Mouse (Mus musculus): Measurements from ENCODE around the gene Pik3r2. TPM values are rescaled to one million over a fixed set of nuclear protein-coding genes. Genes with fewer than 3 reads are reported as not detected.

The Pik3r2 gene
- polyA plus RNA-seq, 1 experiment from 2014 or later = 46.9 TPM

DNA sequence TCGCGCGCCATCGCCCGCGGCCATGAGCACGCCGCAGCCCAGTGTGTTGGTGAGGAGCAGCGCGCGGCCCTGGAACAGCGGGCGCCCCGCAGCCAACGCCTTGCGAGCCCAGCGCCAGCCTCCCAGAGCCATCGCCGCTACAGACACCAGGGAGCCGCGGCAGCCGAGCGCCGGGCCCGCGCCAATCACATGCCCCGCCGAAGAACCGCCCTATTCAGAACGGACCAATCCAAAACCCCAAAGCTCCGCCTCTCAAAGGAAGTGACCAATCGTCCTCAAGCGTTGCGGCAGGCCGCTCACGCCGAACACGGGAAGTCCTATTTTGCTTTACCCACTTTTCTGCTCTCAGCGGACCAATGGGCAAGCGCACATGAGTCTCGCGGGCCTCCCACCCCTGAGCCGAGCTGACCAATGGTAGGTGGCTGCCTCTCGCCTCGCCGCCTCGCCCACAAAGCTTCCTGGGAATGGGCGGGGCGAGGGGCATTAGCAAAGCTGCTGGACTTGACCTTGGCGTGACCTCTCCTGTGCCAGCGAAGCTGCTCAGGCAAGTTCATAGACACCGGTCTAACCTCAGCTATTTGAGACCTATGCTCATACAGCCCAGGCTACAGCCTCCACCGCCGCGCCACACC lies 15.6 kb downstream of the Pik3r2 start, which contains the start of gene Mpv17l2:
TSS of gene Mpv17l2 (minus strand) at position 172 of the 632 bp plus-strand sequence.
- DNase-seq (ENCODE audit: low spot score) = peak; percentile 94
- Histone ChIP-seq H3K4me2 (ENCODE audit: low read depth, severe bottlenecking) (peak within 1 kb of the TSS; percentile 97), H3K4me3 (ENCODE audit: low read depth, low read length) (peak within 1 kb of the TSS; percentile 66), H3K27me3 (ENCODE audit: control insufficient read depth, insufficient read depth, low read length) (no peaks in the 10 kb centered on the region), H3K36me3 (ENCODE audit: control insufficient read depth, insufficient read depth, low read length) (peaks cover 3% of the 10 kb centered on the region; the same call in 1 of the 2 replicates), H3K9me3 (ENCODE audit: control insufficient read depth, low read length) (no peaks in the 10 kb centered on the region), H3K27ac (replicated peaks; ENCODE audit: low read depth, low read length) (peak within 1 kb of the TSS; percentile 42; the same call in 1 of the 2 replicates), H3K4me1 (ENCODE audit: control insufficient read depth, insufficient read depth, low read length) (peaks cover 7% of the 10 kb centered on the region), H3K9ac (ENCODE audit: low read length) (peak within 1 kb of the TSS; percentile 59)
- WGBS = 1% methylated on average over 54 of the region's 55 CpGs
- ATAC-seq (ENCODE audit: insufficient number of reproducible peaks, low FRiP score, low TSS enrichment, low read depth) = peak; percentile 95

DNA sequence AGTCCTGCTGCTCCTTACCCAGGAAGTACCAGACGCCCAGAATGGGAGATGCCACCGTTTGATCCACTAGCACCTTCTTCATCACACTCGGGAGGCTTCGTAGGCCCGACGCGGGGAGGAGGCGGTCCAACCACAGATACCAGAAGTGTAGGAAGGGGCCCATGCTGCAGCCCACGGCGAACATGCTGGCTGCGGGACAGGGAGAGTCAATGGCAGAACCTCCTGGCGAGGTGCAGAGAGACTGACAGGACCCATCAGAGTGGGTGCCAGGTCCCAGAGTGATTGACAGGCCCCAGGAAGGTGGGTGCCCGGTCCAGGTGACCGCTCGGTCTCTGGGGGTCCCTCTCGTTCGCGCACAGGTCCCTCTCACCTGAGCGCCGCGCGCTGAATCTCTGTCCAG lies 16.2 kb downstream of the Pik3r2 start:
- H3K36me3 ChIP-seq (ENCODE audit: control insufficient read depth, insufficient read depth, low read length) = peaks cover 3% of the 10 kb centered on the region; the same call in 1 of the 2 replicates
- H3K9me3 ChIP-seq (ENCODE audit: control insufficient read depth, low read length) = no peaks in the 10 kb centered on the region
- H3K4me3 ChIP-seq (ENCODE audit: low read depth, low read length) = peak overlapping the region; percentile 66
- H3K27ac ChIP-seq (replicated peaks; ENCODE audit: low read depth, low read length) = peak overlapping the region; percentile 42; the same call in 1 of the 2 replicates
- DNase-seq (ENCODE audit: low spot score) (no peak), ATAC-seq (ENCODE audit: insufficient number of reproducible peaks, low FRiP score, low TSS enrichment, low read depth) (no peak)
- 2% methylated on average over 22 of the region's 22 CpGs for WGBS
- peaks cover 3% of the 10 kb centered on the region; the same call in 1 of the 2 replicates for H3K4me1 ChIP-seq (ENCODE audit: control insufficient read depth, insufficient read depth, low read length)
- H3K27me3 ChIP-seq (ENCODE audit: control insufficient read depth, insufficient read depth, low read length) = no peaks in the 10 kb centered on the region
- H3K9ac ChIP-seq (ENCODE audit: low read length) = peak overlapping the region; percentile 59
- H3K4me2 ChIP-seq (ENCODE audit: low read depth, severe bottlenecking) = peak overlapping the region; percentile 97

DNA sequence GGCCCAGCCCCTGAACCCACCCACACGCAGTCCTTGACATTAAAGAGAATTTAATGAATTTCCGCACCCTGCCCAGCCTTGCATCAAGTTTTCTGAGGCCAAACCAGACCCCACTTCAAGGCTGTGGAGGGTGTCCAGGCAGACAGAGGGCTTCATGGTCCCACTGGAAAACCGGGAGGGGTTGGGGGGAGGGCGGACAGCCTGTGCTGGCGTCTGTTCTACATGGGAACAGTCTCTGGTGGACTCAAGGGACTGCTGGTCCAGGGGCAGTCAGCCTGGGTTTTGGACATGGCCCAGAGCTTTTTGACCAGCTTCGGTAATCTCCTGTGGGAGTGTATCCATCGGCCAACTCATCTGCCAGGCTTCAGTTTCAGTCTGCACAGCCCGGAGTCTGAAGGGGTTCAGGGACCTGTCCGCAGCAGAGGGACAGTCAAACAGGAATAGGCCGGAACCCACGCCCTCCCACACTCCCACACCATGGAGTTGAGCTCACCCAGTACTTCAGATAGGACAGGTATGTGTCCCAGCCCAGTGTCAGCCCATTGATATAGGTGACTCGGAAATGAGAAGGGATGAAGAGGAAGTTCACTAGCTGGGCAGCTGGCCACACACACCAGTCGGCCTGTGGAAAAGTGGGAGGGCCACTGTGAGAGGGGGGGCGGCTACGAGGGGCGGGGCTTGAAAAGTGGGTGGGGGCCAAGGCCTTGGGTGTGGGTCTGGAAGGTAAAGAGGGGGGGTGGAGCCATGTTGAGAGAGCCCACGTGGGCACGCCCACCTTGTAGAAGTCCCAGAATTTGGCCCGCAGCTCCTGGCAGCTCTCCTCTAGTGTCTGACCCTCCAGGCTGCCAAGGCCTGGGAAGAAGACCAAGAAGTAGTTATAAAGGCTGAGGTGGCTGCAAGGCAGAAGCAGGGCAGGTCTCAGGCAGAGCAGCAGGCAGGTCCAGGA lies 17.6 kb downstream of the Pik3r2 start:
- H3K27ac ChIP-seq (replicated peaks; ENCODE audit: low read depth, low read length) = no peak overlapping the region
- no peak overlapping the region for H3K9ac ChIP-seq (ENCODE audit: low read length)
- ATAC-seq (ENCODE audit: insufficient number of reproducible peaks, low FRiP score, low TSS enrichment, low read depth) (no peak), DNase-seq (ENCODE audit: low spot score) (no peak)
- H3K4me3 ChIP-seq (ENCODE audit: low read depth, low read length) = no peak overlapping the region
- 73% methylated on average over 19 of the region's 19 CpGs for WGBS
- H3K27me3 ChIP-seq (ENCODE audit: control insufficient read depth, insufficient read depth, low read length) = no peaks in the 10 kb centered on the region
- H3K4me2 ChIP-seq (ENCODE audit: low read depth, severe bottlenecking) = no peak overlapping the region
- peaks cover 3% of the 10 kb centered on the region; the same call in 1 of the 2 replicates for H3K36me3 ChIP-seq (ENCODE audit: control insufficient read depth, insufficient read depth, low read length)
- peaks cover 8% of the 10 kb centered on the region; the same call in 1 of the 2 replicates for H3K4me1 ChIP-seq (ENCODE audit: control insufficient read depth, insufficient read depth, low read length)
- H3K9me3 ChIP-seq (ENCODE audit: control insufficient read depth, low read length) = no peaks in the 10 kb centered on the region

DNA sequence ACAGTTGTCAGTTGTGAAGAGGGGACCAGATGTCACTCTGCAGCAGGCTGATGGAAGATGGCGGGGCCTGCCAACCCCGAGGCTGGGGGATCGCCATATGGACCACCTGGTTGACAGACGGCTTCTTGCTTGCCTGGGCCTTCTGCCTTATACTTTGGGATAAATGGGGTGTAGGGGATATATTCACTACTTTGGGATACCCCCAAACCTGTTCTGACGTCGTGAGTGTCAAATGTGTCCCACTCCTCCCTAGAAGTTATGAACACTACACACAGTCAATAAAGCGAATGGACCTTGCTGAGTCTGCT lies 18.3 kb downstream of the Pik3r2 start:
- no peaks in the 10 kb centered on the region for H3K9me3 ChIP-seq (ENCODE audit: control insufficient read depth, low read length)
- H3K4me3 ChIP-seq (ENCODE audit: low read depth, low read length) = no peak overlapping the region
- DNase-seq (ENCODE audit: low spot score) (no peak), ATAC-seq (ENCODE audit: insufficient number of reproducible peaks, low FRiP score, low TSS enrichment, low read depth) (no peak)
- H3K4me1 ChIP-seq (ENCODE audit: control insufficient read depth, insufficient read depth, low read length) = peaks cover 10% of the 10 kb centered on the region
- no peaks in the 10 kb centered on the region for H3K27me3 ChIP-seq (ENCODE audit: control insufficient read depth, insufficient read depth, low read length)
- peaks cover 3% of the 10 kb centered on the region; the same call in 1 of the 2 replicates for H3K36me3 ChIP-seq (ENCODE audit: control insufficient read depth, insufficient read depth, low read length)
- no peak overlapping the region for H3K27ac ChIP-seq (replicated peaks; ENCODE audit: low read depth, low read length)
- H3K4me2 ChIP-seq (ENCODE audit: low read depth, severe bottlenecking) = no peak overlapping the region
- WGBS = 84% methylated on average over 7 of the region's 7 CpGs
- no peak overlapping the region for H3K9ac ChIP-seq (ENCODE audit: low read length)

DNA sequence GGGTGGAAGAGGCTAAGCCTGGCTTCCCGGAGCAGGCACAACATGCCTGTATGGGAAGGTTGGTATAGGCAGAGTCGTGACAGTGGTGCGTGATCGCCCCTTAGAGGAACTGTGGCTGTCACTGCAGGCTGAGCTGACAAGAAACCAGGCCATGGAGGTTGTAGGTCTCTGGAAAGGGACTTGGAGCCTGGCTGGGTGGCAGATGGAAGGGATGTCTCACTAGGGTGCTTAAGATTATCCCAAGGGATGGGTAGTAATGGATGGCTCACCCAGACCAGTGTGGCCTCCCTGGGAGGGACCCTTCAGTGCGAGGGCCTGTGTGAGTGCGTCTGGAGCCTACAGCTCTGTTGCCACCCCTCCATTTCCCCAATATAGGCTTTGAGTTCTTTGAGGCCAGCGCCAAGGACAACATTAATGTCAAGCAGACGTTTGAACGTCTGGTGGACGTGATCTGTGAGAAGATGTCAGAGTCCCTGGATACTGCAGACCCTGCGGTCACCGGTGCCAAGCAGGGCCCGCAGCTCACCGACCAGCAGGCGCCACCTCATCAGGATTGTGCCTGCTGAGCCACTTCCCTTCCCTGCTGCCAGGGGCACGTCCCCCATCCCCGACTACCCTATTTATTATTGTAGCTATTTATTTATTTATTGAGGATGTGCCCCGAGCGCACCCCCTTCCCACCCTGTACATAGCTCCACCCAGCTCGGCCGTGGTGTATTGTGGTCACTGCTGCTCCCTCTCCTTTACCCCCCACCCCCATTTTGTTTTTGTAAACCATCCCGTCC lies 18.8 kb downstream of the Pik3r2 start:
- Histone ChIP-seq H3K9me3 (ENCODE audit: control insufficient read depth, low read length) (no peaks in the 10 kb centered on the region), H3K27ac (replicated peaks; ENCODE audit: low read depth, low read length) (no peak overlapping the region), H3K27me3 (ENCODE audit: control insufficient read depth, insufficient read depth, low read length) (no peaks in the 10 kb centered on the region), H3K36me3 (ENCODE audit: control insufficient read depth, insufficient read depth, low read length) (peaks cover 3% of the 10 kb centered on the region; the same call in 1 of the 2 replicates), H3K4me2 (ENCODE audit: low read depth, severe bottlenecking) (no peak overlapping the region), H3K4me1 (ENCODE audit: control insufficient read depth, insufficient read depth, low read length) (peaks cover 14% of the 10 kb centered on the region), H3K4me3 (ENCODE audit: low read depth, low read length) (no peak overlapping the region), H3K9ac (ENCODE audit: low read length) (no peak overlapping the region)
- WGBS = 77% methylated on average over 22 of the region's 22 CpGs
- DNase-seq (ENCODE audit: low spot score) (no peak), ATAC-seq (ENCODE audit: insufficient number of reproducible peaks, low FRiP score, low TSS enrichment, low read depth) (no peak)

DNA sequence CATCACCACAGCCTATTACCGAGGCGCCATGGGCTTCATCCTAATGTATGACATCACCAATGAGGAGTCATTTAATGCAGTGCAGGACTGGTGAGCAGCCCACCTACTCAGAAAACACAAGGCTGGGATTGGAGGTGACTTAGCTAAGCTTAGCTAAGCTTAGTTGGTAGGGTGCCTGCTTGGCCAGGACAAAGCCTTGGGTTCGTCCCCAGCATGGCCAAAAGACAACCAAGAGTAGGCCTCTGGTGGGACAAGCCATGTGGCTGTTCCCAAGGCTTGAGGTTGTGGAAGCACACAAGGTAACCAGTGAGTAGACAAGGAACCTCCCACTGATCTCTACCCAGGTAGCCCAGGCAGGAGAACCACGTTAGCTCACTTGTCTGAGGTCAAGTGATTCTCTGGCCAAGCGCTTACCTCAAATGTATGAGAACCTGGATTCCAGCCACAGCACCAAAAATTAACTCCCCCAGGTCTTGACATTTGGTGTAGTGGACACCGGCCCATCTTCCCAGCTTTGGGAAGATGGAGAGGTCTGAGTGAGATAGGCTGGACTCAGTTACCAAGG lies 20.0 kb downstream of the Pik3r2 start:
- no peak for DNase-seq (ENCODE audit: low spot score)
- 92% methylated on average over 6 of the region's 6 CpGs for whole genome bisulfite sequencing
- H3K4me1 ChIP-seq (ENCODE audit: control insufficient read depth, insufficient read depth, low read length) = peaks cover 14% of the 10 kb centered on the region

DNA sequence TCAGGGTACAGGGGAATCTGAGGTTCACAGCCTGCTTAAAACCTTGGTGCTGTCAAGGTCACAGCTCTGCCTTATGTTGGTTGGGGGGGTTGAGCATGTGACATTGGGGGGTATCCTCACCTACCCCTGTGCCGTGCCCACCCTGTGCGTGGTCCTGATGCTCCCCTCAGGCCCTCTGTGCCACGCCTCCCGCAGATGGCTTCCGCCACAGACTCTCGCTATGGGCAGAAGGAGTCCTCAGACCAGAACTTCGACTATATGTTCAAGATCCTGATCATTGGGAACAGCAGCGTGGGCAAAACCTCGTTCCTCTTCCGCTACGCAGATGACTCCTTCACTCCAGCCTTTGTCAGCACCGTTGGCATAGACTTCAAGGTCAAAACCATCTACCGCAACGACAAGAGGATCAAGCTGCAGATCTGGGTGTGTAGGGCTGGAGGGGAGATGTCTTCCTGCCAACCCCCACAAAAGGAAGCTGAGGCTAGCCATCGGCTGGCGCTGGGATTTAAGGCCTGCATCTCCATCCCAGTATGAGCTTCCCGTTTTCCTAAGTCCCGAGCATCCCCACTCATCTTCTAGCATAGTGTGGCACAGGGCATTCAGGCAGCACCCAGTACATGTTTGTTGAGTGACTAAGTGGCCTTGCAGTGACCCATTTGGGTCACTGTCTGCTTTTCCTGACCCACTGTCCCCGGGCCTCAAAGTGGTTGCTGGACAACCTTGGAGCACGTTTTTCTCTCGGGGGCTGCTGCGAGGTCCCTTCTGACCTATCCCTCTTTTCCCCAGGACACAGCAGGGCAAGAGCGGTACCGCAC lies 20.6 kb downstream of the Pik3r2 start:
- no peak overlapping the region for H3K9ac ChIP-seq (ENCODE audit: low read length)
- H3K27me3 ChIP-seq (ENCODE audit: control insufficient read depth, insufficient read depth, low read length) = no peaks in the 10 kb centered on the region
- no peak overlapping the region for H3K27ac ChIP-seq (replicated peaks; ENCODE audit: low read depth, low read length)
- H3K36me3 ChIP-seq (ENCODE audit: control insufficient read depth, insufficient read depth, low read length) = peaks cover 3% of the 10 kb centered on the region; the same call in 1 of the 2 replicates
- no peaks in the 10 kb centered on the region for H3K9me3 ChIP-seq (ENCODE audit: control insufficient read depth, low read length)
- H3K4me2 ChIP-seq (ENCODE audit: low read depth, severe bottlenecking) = peak overlapping the region; percentile 84; the same call in 1 of the 2 replicates
- H3K4me1 ChIP-seq (ENCODE audit: control insufficient read depth, insufficient read depth, low read length) = peaks cover 14% of the 10 kb centered on the region
- no peak overlapping the region for H3K4me3 ChIP-seq (ENCODE audit: low read depth, low read length)
- ATAC-seq (ENCODE audit: insufficient number of reproducible peaks, low FRiP score, low TSS enrichment, low read depth) (no peak), DNase-seq (ENCODE audit: low spot score) (no peak)
- WGBS = 84% methylated on average over 24 of the region's 24 CpGs

More for the DNA sequence above, 20.0 kb downstream of the Pik3r2 start:
- Histone ChIP-seq H3K27ac (replicated peaks; ENCODE audit: low read depth, low read length) (no peak overlapping the region), H3K4me3 (ENCODE audit: low read depth, low read length) (no peak overlapping the region), H3K27me3 (ENCODE audit: control insufficient read depth, insufficient read depth, low read length) (no peaks in the 10 kb centered on the region), H3K9ac (ENCODE audit: low read length) (no peak overlapping the region), H3K4me2 (ENCODE audit: low read depth, severe bottlenecking) (no peak overlapping the region), H3K36me3 (ENCODE audit: control insufficient read depth, insufficient read depth, low read length) (peaks cover 3% of the 10 kb centered on the region; the same call in 1 of the 2 replicates), H3K9me3 (ENCODE audit: control insufficient read depth, low read length) (no peaks in the 10 kb centered on the region)
- ATAC-seq (ENCODE audit: insufficient number of reproducible peaks, low FRiP score, low TSS enrichment, low read depth) = no peak

All from limb, embryonic 11.5 days (tissue).